Mouse (Mus musculus) kidney, embryonic 15.5 days (tissue): ENCODE data around the gene Coro2b. TPM values are rescaled to one million over a fixed set of nuclear protein-coding genes. Genes with fewer than 3 reads are reported as not detected.

Source experiments
- ATAC-seq: fragments of 200-750 bp; cut with Nextera tagmentation; replicated peaks from 2 replicates; pipeline ENCODE4 v1.8.0; 2017; ENCODE audit warnings: moderate TSS enrichment; ENCODE audit not compliant: low FRiP score
- H3K27ac ChIP-seq: fragments of 300-500 bp; sonication (generic); 2 replicates; pipeline ENCODE4 v1.5.1; 2015; ENCODE audit warnings: mild to moderate bottlenecking, inconsistent platforms
- H3K27me3 ChIP-seq: fragments of 300-500 bp; sonication (generic); 2 replicates; pipeline ENCODE4 v1.6.1; 2015; ENCODE audit warnings: inconsistent platforms
- H3K36me3 ChIP-seq: fragments of 300-500 bp; sonication (generic); 2 replicates; pipeline ENCODE4 v1.6.1; 2015; ENCODE audit warnings: inconsistent platforms
- H3K4me1 ChIP-seq: fragments of 300-500 bp; sonication (generic); 2 replicates; pipeline ENCODE4 v1.6.1; 2015; ENCODE audit warnings: inconsistent platforms
- H3K4me2 ChIP-seq: fragments of 300-500 bp; sonication (generic); 2 replicates; pipeline ENCODE4 v1.6.1; 2015; ENCODE audit warnings: moderate library complexity, mild to moderate bottlenecking, inconsistent platforms
- H3K4me3 ChIP-seq: fragments of 300-500 bp; sonication (generic); replicated peaks from 2 replicates; pipeline ENCODE4 v1.5.1; 2015; ENCODE audit warnings: mild to moderate bottlenecking, inconsistent platforms
- H3K9ac ChIP-seq: fragments of 300-500 bp; sonication (generic); 2 replicates; pipeline ENCODE4 v1.6.1; 2015; ENCODE audit warnings: mild to moderate bottlenecking, inconsistent platforms
- H3K9me3 ChIP-seq: fragments of 300-500 bp; sonication (generic); replicated peaks from 2 replicates; pipeline ENCODE4 v1.6.1; 2016; ENCODE audit warnings: inconsistent platforms
- WGBS: fragments of 180-500 bp; shearing (Covaris S2); methylation state at CpG from one replicate; pipeline ENCODE4 v1.1.7; 2015; ENCODE audit warnings: mixed read lengths; 5-methylcytosine and 5-hydroxymethylcytosine counted together
- polyA plus RNA-seq: library from polyadenylated mRNA; unstranded; fragments of >200 nt; fragmentation: Nextera tagmentation; extraction: Ambion mirVana; gene quantifications from 2 replicates; pipeline ENCODE4 v1.2.1, GENCODE M21; 2015

Coro2b gene
- polyA plus RNA-seq, 1 experiment from 2014 or later = 19.1 TPM

GRCm38 (mm10) chr9:62553366-62553940 is 16.6 kb upstream of the Coro2b start:
- no peak overlapping the region for H3K4me3 ChIP-seq
- no peak overlapping the region for H3K27ac ChIP-seq
- no peak overlapping the region for H3K9ac ChIP-seq
- H3K9me3 ChIP-seq = no peaks in the 10 kb centered on the region
- no peaks in the 10 kb centered on the region for H3K27me3 ChIP-seq
- H3K4me2 ChIP-seq = no peak overlapping the region
- no peaks in the 10 kb centered on the region for H3K36me3 ChIP-seq
- no peaks in the 10 kb centered on the region for H3K4me1 ChIP-seq
- 39% methylated on average over 7 of the region's 7 CpGs for WGBS
- ATAC-seq = no peak

GRCm38 (mm10) chr9:62551531-62551930 is 14.7 kb upstream of the Coro2b start:
- Histone ChIP-seq H3K4me3 (no peak overlapping the region), H3K4me2 (no peak overlapping the region), H3K9me3 (no peaks in the 10 kb centered on the region), H3K27me3 (no peaks in the 10 kb centered on the region), H3K9ac (no peak overlapping the region), H3K4me1 (no peaks in the 10 kb centered on the region), H3K27ac (no peak overlapping the region), H3K36me3 (no peaks in the 10 kb centered on the region)
- 86% methylated on average over 3 of the region's 3 CpGs for WGBS
- no peak for ATAC-seq

- Histone ChIP-seq H3K27me3 (no peaks in the 10 kb centered on the region), H3K4me3 (no peak overlapping the region), H3K9me3 (no peaks in the 10 kb centered on the region), H3K4me1 (no peaks in the 10 kb centered on the region), H3K9ac (no peak overlapping the region), H3K4me2 (no peak overlapping the region), H3K36me3 (no peaks in the 10 kb centered on the region), H3K27ac (no peak overlapping the region)
- ATAC-seq = peak; percentile 20; the same call in 1 of the 2 replicates
- WGBS = 46% methylated on average over 11 of the region's 11 CpGs
Measured at GRCm38 (mm10) chr9:62550661-62551093, 13.8 kb upstream of the Coro2b start.

GRCm38 (mm10) chr9:62549809-62550208 is 13.0 kb upstream of the Coro2b start:
- H3K9me3 ChIP-seq = no peaks in the 10 kb centered on the region
- WGBS = 4% methylated on average over 8 of the region's 8 CpGs
- 0 out of 2 replicates have a peak, but pooled peaks have one; percentile 22 for ATAC-seq
- H3K9ac ChIP-seq = no peak overlapping the region
- H3K4me3 ChIP-seq = no peak overlapping the region
- H3K36me3 ChIP-seq = no peaks in the 10 kb centered on the region
- H3K27me3 ChIP-seq = 0 out of 2 replicates have a peak, but pooled peaks cover 4% of the 10 kb centered on the region
- H3K27ac ChIP-seq = no peak overlapping the region
- no peaks in the 10 kb centered on the region for H3K4me1 ChIP-seq
- H3K4me2 ChIP-seq = no peak overlapping the region

GRCm38 (mm10) chr9:62547476-62547875 is 10.6 kb upstream of the Coro2b start:
- Histone ChIP-seq H3K9me3 (no peaks in the 10 kb centered on the region), H3K4me1 (no peaks in the 10 kb centered on the region), H3K4me3 (no peak overlapping the region), H3K27me3 (0 out of 2 replicates have a peak, but pooled peaks cover 5% of the 10 kb centered on the region), H3K9ac (no peak overlapping the region), H3K4me2 (no peak overlapping the region), H3K27ac (no peak overlapping the region), H3K36me3 (no peaks in the 10 kb centered on the region)
- WGBS = 60% methylated on average over 3 of the region's 3 CpGs
- no peak for ATAC-seq

GRCm38 (mm10) chr9:62544856-62545255 is 8.0 kb upstream of the Coro2b start:
- Histone ChIP-seq H3K4me2 (no peak overlapping the region), H3K36me3 (no peaks in the 10 kb centered on the region), H3K27ac (no peak overlapping the region), H3K9ac (no peak overlapping the region), H3K27me3 (0 out of 2 replicates have a peak, but pooled peaks cover 5% of the 10 kb centered on the region), H3K4me3 (no peak overlapping the region), H3K4me1 (0 out of 2 replicates have a peak, but pooled peaks cover 5% of the 10 kb centered on the region), H3K9me3 (no peaks in the 10 kb centered on the region)
- no peak for ATAC-seq
- 75% methylated on average over 10 of the region's 10 CpGs for WGBS

GRCm38 (mm10) chr9:62543878-62544277 is 7.0 kb upstream of the Coro2b start:
- no peak overlapping the region for H3K27ac ChIP-seq
- H3K36me3 ChIP-seq = no peaks in the 10 kb centered on the region
- H3K4me1 ChIP-seq = 0 out of 2 replicates have a peak, but pooled peaks cover 5% of the 10 kb centered on the region
- no peak for ATAC-seq
- no peaks in the 10 kb centered on the region for H3K9me3 ChIP-seq
- H3K4me2 ChIP-seq = no peak overlapping the region
- no peak overlapping the region for H3K9ac ChIP-seq
- 93% methylated on average over 4 of the region's 4 CpGs for WGBS
- H3K27me3 ChIP-seq = 0 out of 2 replicates have a peak, but pooled peaks cover 5% of the 10 kb centered on the region
- H3K4me3 ChIP-seq = no peak overlapping the region

GRCm38 (mm10) chr9:62541606-62542005 is 4.8 kb upstream of the Coro2b start:
- ATAC-seq = no peak
- WGBS = 70% methylated on average over 10 of the region's 10 CpGs
- Histone ChIP-seq H3K27me3 (peaks cover 8% of the 10 kb centered on the region; the same call in 1 of the 2 replicates), H3K4me2 (no peak overlapping the region), H3K36me3 (no peaks in the 10 kb centered on the region), H3K9ac (no peak overlapping the region), H3K4me3 (no peak overlapping the region), H3K4me1 (peaks cover 13% of the 10 kb centered on the region), H3K27ac (no peak overlapping the region), H3K9me3 (no peaks in the 10 kb centered on the region)

- Histone ChIP-seq H3K4me2 (no peak overlapping the region), H3K4me3 (no peak overlapping the region), H3K9me3 (no peaks in the 10 kb centered on the region), H3K9ac (no peak overlapping the region), H3K27ac (no peak overlapping the region), H3K4me1 (peaks cover 16% of the 10 kb centered on the region), H3K27me3 (peaks cover 8% of the 10 kb centered on the region; the same call in 1 of the 2 replicates), H3K36me3 (no peaks in the 10 kb centered on the region)
- no peak for ATAC-seq
- WGBS = 54% methylated on average over 8 of the region's 8 CpGs
Measured at GRCm38 (mm10) chr9:62541182-62541581, 4.3 kb upstream of the Coro2b start.

GRCm38 (mm10) chr9:62540736-62541135 is 3.9 kb upstream of the Coro2b start:
- Histone ChIP-seq H3K4me3 (no peak overlapping the region), H3K4me1 (peaks cover 21% of the 10 kb centered on the region), H3K9ac (no peak overlapping the region), H3K27ac (no peak overlapping the region), H3K36me3 (no peaks in the 10 kb centered on the region), H3K27me3 (peaks cover 8% of the 10 kb centered on the region; the same call in 1 of the 2 replicates), H3K4me2 (no peak overlapping the region), H3K9me3 (no peaks in the 10 kb centered on the region)
- 64% methylated on average over 10 of the region's 10 CpGs for WGBS
- no peak for ATAC-seq

GRCm38 (mm10) chr9:62540166-62540565 is 3.3 kb upstream of the Coro2b start:
- Histone ChIP-seq H3K36me3 (no peaks in the 10 kb centered on the region), H3K4me2 (no peak overlapping the region), H3K27ac (no peak overlapping the region), H3K9ac (no peak overlapping the region), H3K9me3 (no peaks in the 10 kb centered on the region), H3K27me3 (peaks cover 7% of the 10 kb centered on the region; the same call in 1 of the 2 replicates), H3K4me3 (no peak overlapping the region), H3K4me1 (peaks cover 26% of the 10 kb centered on the region)
- no peak for ATAC-seq
- 80% methylated on average over 9 of the region's 9 CpGs for WGBS

GRCm38 (mm10) chr9:62539251-62539711 is 2.4 kb upstream of the Coro2b start:
- WGBS = 92% methylated on average over 9 of the region's 9 CpGs
- no peak overlapping the region for H3K4me3 ChIP-seq
- H3K4me1 ChIP-seq = peaks cover 33% of the 10 kb centered on the region
- no peak overlapping the region for H3K9ac ChIP-seq
- no peak overlapping the region for H3K27ac ChIP-seq
- H3K36me3 ChIP-seq = no peaks in the 10 kb centered on the region
- no peak for ATAC-seq
- H3K27me3 ChIP-seq = peaks cover 3% of the 10 kb centered on the region; the same call in 1 of the 2 replicates
- H3K4me2 ChIP-seq = no peak overlapping the region
- H3K9me3 ChIP-seq = no peaks in the 10 kb centered on the region
